39 mouse cellular contexts compared by ENCODE assay signal in genomic region chr4:63596010-63596409, GRCm38 (mm10). TPM values are rescaled to one million over a fixed set of nuclear protein-coding genes. Genes with fewer than 3 reads are reported as not detected.
"Had no signal": no experiment of that assay in that cellular context is flagged by ENCODE, and none has a peak within 500 bp of the region (broad histone marks: within the 10 kb centered on the region; RNA-seq: fewer than 3 reads in every experiment).

No protein-coding gene starts in this region.

- H3K27me3 ChIP-seq: hindbrain, embryonic 12.5 days; limb, embryonic 12.5 days; liver, embryonic 12.5 days had no signal

- H3K4me1 ChIP-seq: hindbrain, embryonic 12.5 days; limb, embryonic 12.5 days had no signal

- H3K36me3 ChIP-seq: hindbrain, embryonic 10.5 days; hindbrain, embryonic 12.5 days; limb, embryonic 10.5 days; limb, embryonic 12.5 days; liver, embryonic 12.5 days had no signal

- H3K4me2 ChIP-seq: heart, embryonic 11.5 days; hindbrain, embryonic 12.5 days; hindbrain, embryonic 14.5 days; limb, embryonic 12.5 days; liver, embryonic 12.5 days had no signal

- DNase-seq: gastrocnemius, adult 2 months; gastrocnemius, postnatal 10 days; gastrocnemius, postnatal 25 days; heart, adult 2 months; heart, postnatal 10 days; heart, postnatal 4 days; kidney, adult 18-20 months; kidney, adult 8-10 months; kidney, postnatal 10 days; kidney, postnatal 25 days; kidney, postnatal 4 days; layer of hippocampus, adult 9-11 months had no signal

- H3K9ac ChIP-seq: hindbrain, embryonic 12.5 days; hindbrain, embryonic 14.5 days; limb, embryonic 12.5 days; liver, embryonic 12.5 days; liver, embryonic 14.5 days had no signal

- H3K27ac ChIP-seq: heart, adult 2 months; hindbrain, embryonic 10.5 days; hindbrain, embryonic 12.5 days; hindbrain, embryonic 14.5 days; hindbrain, postnatal 0 days; left cerebral cortex, adult 2 months; limb, embryonic 10.5 days; limb, embryonic 12.5 days; liver, embryonic 12.5 days; liver, embryonic 14.5 days had no signal

- H3K4me3 ChIP-seq: gastrocnemius, adult 2 months; heart, adult 2 months; hindbrain, embryonic 10.5 days; hindbrain, embryonic 12.5 days; left cerebral cortex, adult 2 months; limb, embryonic 10.5 days; limb, embryonic 12.5 days; liver, embryonic 12.5 days had no signal

- H3K9me3 ChIP-seq: hindbrain, embryonic 10.5 days; hindbrain, embryonic 12.5 days; limb, embryonic 10.5 days; limb, embryonic 12.5 days; liver, embryonic 12.5 days had no signal

- ATAC-seq: hindbrain, postnatal 0 days; liver, embryonic 12.5 days had no signal

RNA-seq across cellular contexts. Expression of gene Gm11213, which starts 9.1 kb away (rescaled TPM):
- total RNA-seq: gastrocnemius, adult 2 months; gastrocnemius, postnatal 10 days; gastrocnemius, postnatal 25 days; gastrocnemius, postnatal 4 days; granulocyte monocyte progenitor cell, adult 5-6 weeks; heart, adult 2 months; heart, postnatal 10 days; heart, postnatal 25 days; heart, postnatal 4 days; hindbrain, postnatal 0 days; layer of hippocampus, adult 18-20 months; layer of hippocampus, adult 8-10 months; layer of hippocampus, postnatal 14 days; left cerebral cortex, adult 2 months; left cerebral cortex, postnatal 14 days; left cerebral cortex, postnatal 36 days; liver, adult 2 months had no signal
- polyA plus RNA-seq: frontal cortex, adult 2 months; heart, adult 2 months; heart, embryonic 11.5 days; heart, embryonic 14.5 days; heart, embryonic 16.5 days; hindbrain, embryonic 10.5 days; hindbrain, embryonic 12.5 days; hindbrain, embryonic 14.5 days; hindbrain, postnatal 0 days; intestine, embryonic 14.5 days; kidney, embryonic 14.5 days; kidney, embryonic 16.5 days; limb, embryonic 10.5 days; limb, embryonic 12.5 days; limb, embryonic 14.5 days; liver, adult 2 months; liver, embryonic 12.5 days; liver, embryonic 14.5 days; liver, embryonic 16.5 days had no signal

RNA-seq across cellular contexts. Expression of gene Tex48, which starts 26.2 kb away (rescaled TPM):
- total RNA-seq: gastrocnemius, adult 2 months; gastrocnemius, postnatal 10 days; gastrocnemius, postnatal 25 days; gastrocnemius, postnatal 4 days; granulocyte monocyte progenitor cell, adult 5-6 weeks; heart, adult 2 months; heart, postnatal 10 days; heart, postnatal 25 days; heart, postnatal 4 days; hindbrain, postnatal 0 days; layer of hippocampus, adult 18-20 months; layer of hippocampus, adult 8-10 months; layer of hippocampus, postnatal 14 days; left cerebral cortex, adult 2 months; left cerebral cortex, postnatal 14 days; left cerebral cortex, postnatal 36 days; liver, adult 2 months had no signal
- polyA plus RNA-seq: frontal cortex, adult 2 months; heart, adult 2 months; heart, embryonic 11.5 days; heart, embryonic 14.5 days; heart, embryonic 16.5 days; hindbrain, embryonic 10.5 days; hindbrain, embryonic 12.5 days; hindbrain, embryonic 14.5 days; hindbrain, postnatal 0 days; intestine, embryonic 14.5 days; kidney, embryonic 14.5 days; kidney, embryonic 16.5 days; limb, embryonic 10.5 days; limb, embryonic 12.5 days; limb, embryonic 14.5 days; liver, adult 2 months; liver, embryonic 12.5 days; liver, embryonic 14.5 days; liver, embryonic 16.5 days had no signal
